ENCODE assay signal across 8 mouse cellular contexts in genomic region chr8:61487597-61488156, GRCm38 (mm10). TPM values are rescaled to one million over a fixed set of nuclear protein-coding genes. Genes with fewer than 3 reads are reported as not detected.
DNase-seq lines count a peak whose midpoint lies in the region; ATAC-seq lines count a peak whose summit lies in the region.

TSS of gene Cbr4 (plus strand) at chr8:61487734.

- H3K9ac ChIP-seq in forebrain, embryonic 14.5 days (ENCODE audit: low read length) = peak within 1 kb of the TSS; percentile 91
- H3K9ac ChIP-seq in neural tube, embryonic 15.5 days (replicated peaks) = peak within 1 kb of the TSS; percentile 87

- peak; percentile 97 for DNase-seq in ES-CJ7 (ENCODE audit: low read depth, low spot score)
- peak; percentile 75 for DNase-seq in cerebellum, adult 11 months
- DNase-seq in forebrain, embryonic 14.5 days (ENCODE audit: low spot score) = peak; percentile 99
- DNase-seq in heart, postnatal 14 days = peak; percentile 76 to 86
- DNase-seq in layer of hippocampus, adult 11-12 months (ENCODE audit: low spot score) = peak; percentile 92
- DNase-seq in lung, adult 18-20 months = peak; percentile 87 to 91
- peak; percentile 88 for DNase-seq in testis, postnatal 14 days (ENCODE audit: low spot score)

- 2% methylated on average over 29 of the region's 29 CpGs for WGBS in forebrain, embryonic 14.5 days
- under 1% methylated on average over 29 of the region's 29 CpGs for WGBS in neural tube, embryonic 15.5 days

- peaks cover 6% of the 10 kb centered on the region; the same call in 1 of the 2 replicates for H3K4me1 ChIP-seq in forebrain, embryonic 14.5 days (ENCODE audit: control insufficient read depth, insufficient read depth, low read length)
- H3K4me1 ChIP-seq in neural tube, embryonic 15.5 days = peaks cover 12% of the 10 kb centered on the region

- peak within 1 kb of the TSS; percentile 91 for H3K27ac ChIP-seq in forebrain, embryonic 14.5 days (ENCODE audit: low read depth, low read length)
- peak within 1 kb of the TSS; percentile 97 for H3K27ac ChIP-seq in neural tube, embryonic 15.5 days (replicated peaks)

- H3K27me3 ChIP-seq in forebrain, embryonic 14.5 days (replicated peaks; ENCODE audit: control insufficient read depth, insufficient read depth, low read length) = no peaks in the 10 kb centered on the region
- no peaks in the 10 kb centered on the region for H3K27me3 ChIP-seq in neural tube, embryonic 15.5 days (replicated peaks)

- H3K9me3 ChIP-seq in forebrain, embryonic 14.5 days (replicated peaks; ENCODE audit: control insufficient read depth, low read length) = no peaks in the 10 kb centered on the region
- H3K9me3 ChIP-seq in neural tube, embryonic 15.5 days (replicated peaks) = no peaks in the 10 kb centered on the region

- intact Hi-C loops in heart, postnatal 14 days (cut with DNase I) = loop anchor here (5.0 to 10.0 kb wide), 2 partner anchors 413 to 445 kb away; no protein-coding TSS in a partner anchor

- ATAC-seq in forebrain, embryonic 14.5 days = peak; percentile 96
- ATAC-seq in neural tube, embryonic 15.5 days (ENCODE audit: low FRiP score) = peak; percentile 97

- peak within 1 kb of the TSS; percentile 72 for H3K4me3 ChIP-seq in forebrain, embryonic 14.5 days (ENCODE audit: low read depth, low read length)
- H3K4me3 ChIP-seq in neural tube, embryonic 15.5 days (replicated peaks) = peak within 1 kb of the TSS; percentile 67

- peak within 1 kb of the TSS; percentile 90 for H3K4me2 ChIP-seq in forebrain, embryonic 14.5 days (ENCODE audit: low read length)
- peak within 1 kb of the TSS; percentile 80 for H3K4me2 ChIP-seq in neural tube, embryonic 15.5 days

- H3K36me3 ChIP-seq in forebrain, embryonic 14.5 days (ENCODE audit: control insufficient read depth, insufficient read depth, low read length) = no peaks in the 10 kb centered on the region
- no peaks in the 10 kb centered on the region for H3K36me3 ChIP-seq in neural tube, embryonic 15.5 days

RNA-seq across cellular contexts. Expression of gene Cbr4, which starts in this region (rescaled TPM):
- polyA plus RNA-seq in forebrain, embryonic 14.5 days (2014; fragmentation: Nextera tagmentation; extraction: Ambion mirVana) = 29.5 and 32.8 TPM in 2 replicates
- 10 to 100 TPM; 66.2 to 70.4 TPM for total RNA-seq in heart, postnatal 14 days (2021)
- polyA plus RNA-seq in neural tube, embryonic 15.5 days (2015; fragmentation: Nextera tagmentation; extraction: Ambion mirVana) = 17.2 and 25.4 TPM in 2 replicates

Comparison
In these comparisons a context has a peak if more than half of its experiments do, and no peak if none do; other contexts are left out.
1. Peak in every context shown above with its lines: DNase-seq, ATAC-seq, H3K4me3 ChIP-seq and H3K27ac ChIP-seq.